Mouse (Mus musculus): Measurements from ENCODE around the gene Catsperz. TPM values are rescaled to one million over a fixed set of nuclear protein-coding genes. Genes with fewer than 3 reads are reported as not detected.
A peak's percentile ranks its signal among the peaks of the same experiment; 100 is the strongest.

The Catsperz gene
- polyA plus RNA-seq, 1 experiment: 0.83 TPM

DNA sequence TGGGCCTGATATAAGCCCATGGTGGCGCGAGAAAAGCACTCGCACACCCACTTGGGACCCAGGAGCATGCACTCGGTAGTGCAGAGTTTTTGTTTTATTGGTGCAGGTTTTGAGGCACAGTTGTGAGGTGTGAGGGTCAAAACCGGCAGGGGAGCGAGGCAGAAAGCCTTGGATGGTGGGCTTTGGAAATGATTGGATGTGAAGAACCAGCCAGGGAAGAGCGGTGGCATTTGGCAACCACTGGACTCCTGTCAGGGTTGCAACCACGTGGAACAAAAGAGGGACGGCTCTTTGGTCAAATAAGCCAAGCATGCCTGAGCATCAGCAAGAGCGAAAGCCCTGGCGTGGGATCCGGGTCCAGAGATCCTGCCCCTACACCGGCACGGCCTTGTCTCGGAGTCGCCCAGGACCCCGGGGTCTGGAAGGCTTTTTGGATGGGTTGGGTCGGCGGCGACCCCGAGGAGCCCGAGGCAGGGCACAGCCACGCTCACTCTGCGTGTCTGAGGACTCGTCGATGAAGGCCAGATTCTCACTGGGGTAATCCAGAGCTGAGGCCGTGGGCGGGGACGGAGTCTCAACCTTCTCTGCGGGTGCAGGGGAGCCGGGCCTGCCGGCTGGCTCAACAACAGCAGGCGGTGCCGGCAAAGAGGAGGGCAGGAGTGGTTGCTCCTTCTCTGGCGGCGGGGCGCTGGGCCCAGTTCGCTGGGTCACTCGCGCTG lies 590 bp upstream of the Catsperz start:
- Histone ChIP-seq H3K27me3 (replicated peaks) (peaks cover 51% of the 10 kb centered on the region), H3K9me3 (peaks cover 7% of the 10 kb centered on the region), H3K4me1 (peaks cover 69% of the 10 kb centered on the region), H3K36me3 (replicated peaks; ENCODE audit: low read length) (no peaks in the 10 kb centered on the region), H3K4me3 (replicated peaks) (peak overlapping the region; percentile 90)
- TF ChIP-seq FLI1 (IDR thresholded peaks at IDR 0.05; ENCODE audit: low read length) (no peak), GATA1 (IDR thresholded peaks at IDR 0.05; ENCODE audit: borderline replicate concordance, low read length) (no peak)

- H3K4me3 ChIP-seq (replicated peaks): peak overlapping the region; percentile 90
- peaks cover 8% of the 10 kb centered on the region for H3K36me3 ChIP-seq (replicated peaks; ENCODE audit: low read length)
- H3K4me1 ChIP-seq: peaks cover 78% of the 10 kb centered on the region
- H3K9me3 ChIP-seq: peaks cover 7% of the 10 kb centered on the region
- no peak for TF ChIP-seq GATA1 (IDR thresholded peaks at IDR 0.05; ENCODE audit: borderline replicate concordance, low read length)
- TF ChIP-seq FLI1 (IDR thresholded peaks at IDR 0.05; ENCODE audit: low read length): no peak
- peaks cover 44% of the 10 kb centered on the region for H3K27me3 ChIP-seq (replicated peaks)
These were observed 496 bp downstream of the Catsperz start for GRCm38 (mm10) chr19:6924461-6925306.

DNA sequence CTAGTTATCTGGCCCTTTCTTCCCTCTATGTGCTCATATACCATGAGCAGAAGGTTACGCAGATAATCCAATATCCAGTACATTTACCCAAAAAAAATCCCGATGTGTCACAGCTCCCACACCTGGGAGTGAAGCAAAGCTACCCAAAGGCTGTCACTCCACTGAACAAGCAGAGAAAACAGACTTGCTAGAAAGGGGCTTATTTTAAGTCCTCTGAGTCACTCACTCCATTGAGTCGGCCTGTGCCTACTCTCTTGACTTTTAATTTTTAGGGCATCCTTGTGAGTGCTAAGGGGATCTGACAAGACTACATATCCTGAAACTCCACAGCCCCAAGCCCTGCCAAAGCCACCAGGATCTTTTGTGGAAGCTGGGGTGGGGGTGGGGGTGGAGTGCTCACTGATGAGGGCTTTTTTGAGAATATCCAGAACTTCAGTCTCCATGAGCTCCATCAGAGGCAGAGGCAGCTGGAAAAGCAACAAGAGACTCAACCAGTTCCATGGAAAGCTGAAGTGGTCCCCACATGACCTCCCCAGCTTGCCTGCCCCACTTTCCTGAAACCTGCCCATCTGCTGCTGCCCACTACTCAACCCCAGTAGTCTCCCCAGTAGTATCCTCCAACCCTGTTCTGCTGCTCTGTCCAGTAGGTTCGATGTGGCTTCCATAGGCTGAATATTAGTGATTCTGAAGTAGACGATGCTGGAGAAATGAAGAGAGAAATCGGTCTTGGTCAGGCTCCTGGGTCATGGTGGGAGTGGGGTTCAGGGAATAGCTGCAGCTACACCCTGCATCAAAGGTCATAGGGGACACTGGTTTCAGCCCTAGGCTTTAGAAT lies 2.1 kb downstream of the Catsperz start:
- Histone ChIP-seq H3K9me3 (peaks cover 7% of the 10 kb centered on the region), H3K36me3 (replicated peaks; ENCODE audit: low read length) (peaks cover 23% of the 10 kb centered on the region), H3K4me1 (peaks cover 92% of the 10 kb centered on the region), H3K4me3 (replicated peaks) (peak overlapping the region; percentile 96), H3K27me3 (replicated peaks) (peaks cover 36% of the 10 kb centered on the region)
- TF ChIP-seq GATA1 (IDR thresholded peaks at IDR 0.05; ENCODE audit: borderline replicate concordance, low read length): no peak
- no peak for TF ChIP-seq FLI1 (IDR thresholded peaks at IDR 0.05; ENCODE audit: low read length)

- TF ChIP-seq GATA1 (IDR thresholded peaks at IDR 0.05; ENCODE audit: borderline replicate concordance, low read length) (no peak), FLI1 (IDR thresholded peaks at IDR 0.05; ENCODE audit: low read length) (no peak)
- Histone ChIP-seq H3K4me1 (peaks cover 85% of the 10 kb centered on the region), H3K27me3 (replicated peaks) (peaks cover 24% of the 10 kb centered on the region), H3K36me3 (replicated peaks; ENCODE audit: low read length) (peaks cover 31% of the 10 kb centered on the region), H3K4me3 (replicated peaks) (peak within 1 kb of the TSS; percentile 96), H3K9me3 (peaks cover 7% of the 10 kb centered on the region)
These were observed 3.3 kb downstream of the Catsperz start, which contains the start of gene Esrra for GRCm38 (mm10) chr19:6921647-6922567. Esrra (minus strand) TSS chr19:6921813.

- H3K4me1 ChIP-seq: peaks cover 85% of the 10 kb centered on the region
- peak overlapping the region; percentile 96 for H3K4me3 ChIP-seq (replicated peaks)
- H3K27me3 ChIP-seq (replicated peaks): peaks cover 15% of the 10 kb centered on the region
- peaks cover 40% of the 10 kb centered on the region for H3K36me3 ChIP-seq (replicated peaks; ENCODE audit: low read length)
- peaks cover 3% of the 10 kb centered on the region for H3K9me3 ChIP-seq
- no peak for TF ChIP-seq GATA1 (IDR thresholded peaks at IDR 0.05; ENCODE audit: borderline replicate concordance, low read length)
- TF ChIP-seq FLI1 (IDR thresholded peaks at IDR 0.05; ENCODE audit: low read length): no peak
These were observed 4.2 kb downstream of the Catsperz start for GRCm38 (mm10) chr19:6920741-6921636.

DNA sequence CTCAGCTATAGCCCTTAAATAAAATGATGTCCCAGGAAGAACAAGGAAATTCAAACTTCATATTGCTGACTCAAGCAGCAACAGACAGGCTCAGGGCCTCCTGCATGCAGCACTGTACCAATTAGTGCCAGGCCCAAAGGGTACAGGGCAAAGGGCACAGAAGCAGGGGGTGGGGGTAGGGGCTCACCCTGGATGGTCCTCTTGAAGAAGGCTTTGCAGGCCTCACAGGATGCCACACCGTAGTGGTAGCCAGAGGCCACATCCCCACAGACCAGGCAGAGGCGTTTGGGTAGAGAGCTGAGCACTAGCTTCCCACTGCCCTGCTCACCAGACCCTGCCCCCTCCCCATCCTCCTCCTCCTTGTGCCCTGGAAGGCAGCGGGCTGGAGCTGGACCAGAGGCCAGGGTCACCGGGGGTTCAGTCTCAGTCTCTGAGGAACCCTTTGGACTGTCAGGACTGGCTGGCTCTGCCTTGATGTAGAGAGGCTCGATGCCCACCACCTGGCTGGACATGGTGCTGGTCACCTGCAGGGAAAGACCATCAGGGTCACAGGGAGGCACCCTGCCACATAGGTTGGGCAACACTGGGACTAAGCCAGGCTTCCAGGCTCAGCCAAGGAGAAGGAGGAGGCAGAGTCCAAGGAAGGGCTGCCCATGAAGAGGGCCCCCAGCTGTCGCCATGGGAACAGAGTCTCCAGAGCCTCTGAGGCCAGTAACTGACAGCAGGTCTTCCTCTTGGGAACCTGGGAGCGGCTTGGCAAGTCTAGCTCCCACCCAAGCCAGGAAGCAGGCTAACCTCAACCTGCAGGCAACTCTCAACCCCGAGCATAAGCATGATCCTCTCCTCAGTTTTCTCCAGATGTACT lies 5.1 kb downstream of the Catsperz start:
- peaks cover 49% of the 10 kb centered on the region for H3K36me3 ChIP-seq (replicated peaks; ENCODE audit: low read length)

DNA sequence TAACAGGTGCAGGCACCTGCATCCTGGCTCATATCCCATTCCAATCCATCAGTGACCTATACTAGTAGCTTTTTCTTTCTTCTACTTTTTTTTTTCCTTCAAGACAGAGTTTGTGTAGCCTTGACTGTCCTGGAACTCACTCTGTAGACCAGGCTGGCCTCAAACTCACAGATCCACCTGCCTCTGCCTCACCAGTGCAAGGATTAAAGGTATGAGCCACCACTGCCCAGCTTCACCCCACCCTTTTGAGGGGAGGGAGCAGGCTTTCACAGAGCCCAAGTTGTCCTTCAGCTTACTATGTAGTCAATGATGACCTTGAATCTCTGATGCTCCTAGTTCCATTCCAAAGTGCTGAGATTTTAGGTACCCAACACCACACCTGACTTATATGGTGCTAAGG lies 5.7 kb downstream of the Catsperz start:
- Histone ChIP-seq H3K36me3 (replicated peaks; ENCODE audit: low read length) (peaks cover 52% of the 10 kb centered on the region), H3K27me3 (replicated peaks) (no peaks in the 10 kb centered on the region), H3K9me3 (no peaks in the 10 kb centered on the region), H3K4me1 (peaks cover 84% of the 10 kb centered on the region), H3K4me3 (replicated peaks) (peak overlapping the region; percentile 64)
- TF ChIP-seq FLI1 (IDR thresholded peaks at IDR 0.05; ENCODE audit: low read length): no peak
- TF ChIP-seq GATA1 (IDR thresholded peaks at IDR 0.05; ENCODE audit: borderline replicate concordance, low read length): no peak

More for the DNA sequence above, 5.1 kb downstream of the Catsperz start:
- Histone ChIP-seq H3K27me3 (replicated peaks) (peaks cover 6% of the 10 kb centered on the region), H3K4me1 (peaks cover 85% of the 10 kb centered on the region), H3K4me3 (replicated peaks) (peak overlapping the region; percentile 96), H3K9me3 (no peaks in the 10 kb centered on the region)
- no peak for TF ChIP-seq FLI1 (IDR thresholded peaks at IDR 0.05; ENCODE audit: low read length)
- no peak for TF ChIP-seq GATA1 (IDR thresholded peaks at IDR 0.05; ENCODE audit: borderline replicate concordance, low read length)
